Mouse (Mus musculus) heart, postnatal 0 days (tissue): ENCODE data around the gene Hist4h4. TPM values are rescaled to one million over a fixed set of nuclear protein-coding genes. Genes with fewer than 3 reads are reported as not detected.
A peak's percentile ranks its signal among the peaks of the same experiment; 100 is the strongest.

Experiments
- ATAC-seq: fragments of 200-750 bp; cut with Nextera tagmentation; 2 replicates; pipeline ENCODE4 v1.8.0; 2017; ENCODE audit warnings: low read depth, moderate number of reproducible peaks, moderate library complexity; ENCODE audit not compliant: insufficient read depth
- DNase-seq: peaks from one replicate; pipeline ENCODE4 v3.0.0-alpha.2; 2016; ENCODE audit warnings: low spot score
- H3K27ac ChIP-seq: fragments of 300-500 bp; sonication (generic); 2 replicates; pipeline ENCODE4 v1.5.1; 2014; ENCODE audit warnings: low read depth, mild to moderate bottlenecking
- H3K27me3 ChIP-seq: fragments of 300-500 bp; sonication (generic); 2 replicates; pipeline ENCODE4 v1.6.1; 2014; ENCODE audit warnings: low read length, mixed read lengths; ENCODE audit not compliant: control insufficient read depth, insufficient read depth
- H3K36me3 ChIP-seq: fragments of 300-500 bp; sonication (generic); replicated peaks from 2 replicates; pipeline ENCODE4 v1.6.1; 2014; ENCODE audit warnings: low read length, mixed read lengths; ENCODE audit not compliant: control insufficient read depth, insufficient read depth
- H3K4me1 ChIP-seq: fragments of 300-500 bp; sonication (generic); 2 replicates; pipeline ENCODE4 v1.6.1; 2014; ENCODE audit warnings: antibody characterized with exemption; ENCODE audit not compliant: control insufficient read depth, insufficient read depth
- H3K4me2 ChIP-seq: fragments of 300-500 bp; sonication (generic); 2 replicates; pipeline ENCODE4 v1.6.1; 2014; ENCODE audit warnings: low read depth, mild to moderate bottlenecking, low read length, moderate library complexity
- H3K4me3 ChIP-seq: fragments of 300-500 bp; sonication (generic); 2 replicates; pipeline ENCODE4 v1.5.1; 2014; ENCODE audit warnings: low read depth, low read length
- H3K9ac ChIP-seq: fragments of 300-500 bp; sonication (generic); replicated peaks from 2 replicates; pipeline ENCODE4 v1.6.1; 2014; ENCODE audit warnings: low read depth, low read length, mixed read lengths
- H3K9me3 ChIP-seq: fragments of 300-500 bp; sonication (generic); replicated peaks from 2 replicates; pipeline ENCODE4 v1.6.1; 2016; ENCODE audit warnings: low read length; ENCODE audit not compliant: control insufficient read depth
- CTCF ChIP-seq: IDR thresholded peaks from 2 replicates; pipeline ENCODE4 v1.5.1; 2016; ENCODE audit warnings: antibody characterized with exemption, control low read depth, low read depth
- EP300 ChIP-seq: IDR thresholded peaks from 2 replicates; pipeline ENCODE4 v1.6.1; 2016; ENCODE audit warnings: antibody characterized with exemption, low read depth
- WGBS: fragments of 180-500 bp; shearing (Covaris S2); extraction: QIAGEN DNeasy Blood & Tissue Kit; methylation state at CpG from one replicate; pipeline ENCODE4 v1.1.7; 2014; 5-methylcytosine and 5-hydroxymethylcytosine counted together
- polyA plus RNA-seq: library from polyadenylated mRNA; unstranded; fragments of >200 nt; fragmentation: Nextera tagmentation; extraction: Ambion mirVana; gene quantifications from 2 replicates; pipeline ENCODE4 v1.2.1, GENCODE M21; 2015
- total RNA-seq: library from RNA; depleted of rRNA; stranded (reverse); fragments of >200 nt; gene quantifications from 2 replicates; pipeline ENCODE4 v1.2.3, GENCODE M21; 2014; ENCODE audit warnings: low replicate concordance

Gene Hist4h4
- total and polyA plus RNA-seq, 2 experiments from 2014 or later: 0.37 to 88.7 TPM

DNA sequence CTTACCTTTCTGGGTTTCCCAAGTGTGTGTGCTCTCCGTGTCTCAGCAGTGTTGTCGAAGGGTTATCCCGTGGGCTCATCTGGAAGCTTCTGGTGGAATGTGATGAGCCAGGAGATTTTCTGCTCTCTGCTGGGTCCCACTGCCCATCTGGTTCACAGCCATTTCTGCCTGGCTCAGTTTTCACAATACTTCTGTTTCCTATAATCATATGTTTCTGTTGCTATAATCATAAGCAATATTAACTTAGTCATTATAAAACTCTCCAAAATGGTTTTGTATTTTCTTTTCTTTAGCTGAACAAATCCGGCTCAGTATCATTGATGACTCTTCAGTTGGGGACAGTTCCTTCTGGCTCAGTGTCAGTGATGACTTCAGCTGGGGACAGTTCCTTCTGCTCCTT lies 31.1 kb upstream of the Hist4h4 start, which contains the start of gene Smco3:
Gene Smco3, minus strand, starts transcription at position 101 of the 400 bp plus-strand sequence.
- H3K27ac ChIP-seq: no peak within 1 kb of the TSS
- no peaks in the 10 kb centered on the region for H3K36me3 ChIP-seq
- TF ChIP-seq CTCF (no peak), EP300 (no peak)
- H3K9ac ChIP-seq: no peak within 1 kb of the TSS
- H3K27me3 ChIP-seq: no peaks in the 10 kb centered on the region
- no peak within 1 kb of the TSS for H3K4me3 ChIP-seq
- no peak for DNase-seq
- no peak within 1 kb of the TSS for H3K4me2 ChIP-seq
- no peaks in the 10 kb centered on the region for H3K4me1 ChIP-seq
- 42% methylated on average over 4 of the region's 4 CpGs for WGBS
- no peak for ATAC-seq
- no peaks in the 10 kb centered on the region for H3K9me3 ChIP-seq

DNA sequence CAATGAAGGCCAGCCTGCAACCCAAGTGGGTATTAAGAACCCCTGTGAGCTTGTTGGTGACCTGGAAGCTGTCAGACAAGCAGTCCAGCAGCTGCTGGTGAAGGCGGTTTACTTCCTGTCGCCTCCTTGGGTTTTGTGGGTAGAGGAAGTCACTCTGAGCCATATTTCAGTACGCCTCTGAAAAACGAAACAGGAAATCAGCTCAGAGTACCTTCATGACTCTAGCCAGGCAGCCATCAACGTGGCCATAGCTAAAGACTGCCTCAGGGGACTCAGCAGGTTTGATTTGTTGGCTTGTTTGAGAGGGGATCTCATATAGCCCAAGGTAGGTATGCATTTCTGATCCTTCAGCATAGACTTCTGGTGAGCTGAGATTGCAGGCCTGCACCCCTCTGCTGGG lies 27.5 kb upstream of the Hist4h4 start:
- H3K4me1 ChIP-seq: peaks cover 11% of the 10 kb centered on the region
- no peak for DNase-seq
- ATAC-seq: no peak
- TF ChIP-seq EP300: no peak
- TF ChIP-seq CTCF: no peak
- H3K36me3 ChIP-seq: no peaks in the 10 kb centered on the region
- WGBS: 48% methylated on average over 5 of the region's 5 CpGs
- no peak overlapping the region for H3K4me2 ChIP-seq
- H3K27me3 ChIP-seq: no peaks in the 10 kb centered on the region
- no peak overlapping the region for H3K4me3 ChIP-seq
- no peak overlapping the region for H3K9ac ChIP-seq
- H3K9me3 ChIP-seq: no peaks in the 10 kb centered on the region
- no peak overlapping the region for H3K27ac ChIP-seq

DNA sequence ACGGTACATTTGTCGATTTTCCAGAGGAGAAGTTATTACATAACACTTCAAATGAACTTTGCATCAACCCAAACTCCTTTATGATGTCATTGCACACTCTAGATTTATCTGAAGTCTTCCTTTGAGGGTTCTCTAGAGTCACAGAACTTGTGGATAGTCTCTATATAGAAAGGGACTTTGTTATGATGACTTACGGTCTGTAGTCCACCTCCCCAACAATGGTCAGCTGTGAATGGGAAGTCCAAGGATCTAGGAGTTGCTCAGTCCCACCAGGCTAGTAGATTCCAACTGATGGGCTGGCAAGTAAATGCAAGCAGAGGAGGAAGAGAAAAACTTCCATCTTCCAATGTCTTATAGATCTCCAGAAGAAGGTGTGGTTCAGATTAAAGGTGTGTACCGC lies 24.5 kb upstream of the Hist4h4 start:
- H3K9ac ChIP-seq: peak overlapping the region; percentile 41; the same call in 1 of the 2 replicates
- WGBS: 36% methylated on average over 4 of the region's 4 CpGs

DNA sequence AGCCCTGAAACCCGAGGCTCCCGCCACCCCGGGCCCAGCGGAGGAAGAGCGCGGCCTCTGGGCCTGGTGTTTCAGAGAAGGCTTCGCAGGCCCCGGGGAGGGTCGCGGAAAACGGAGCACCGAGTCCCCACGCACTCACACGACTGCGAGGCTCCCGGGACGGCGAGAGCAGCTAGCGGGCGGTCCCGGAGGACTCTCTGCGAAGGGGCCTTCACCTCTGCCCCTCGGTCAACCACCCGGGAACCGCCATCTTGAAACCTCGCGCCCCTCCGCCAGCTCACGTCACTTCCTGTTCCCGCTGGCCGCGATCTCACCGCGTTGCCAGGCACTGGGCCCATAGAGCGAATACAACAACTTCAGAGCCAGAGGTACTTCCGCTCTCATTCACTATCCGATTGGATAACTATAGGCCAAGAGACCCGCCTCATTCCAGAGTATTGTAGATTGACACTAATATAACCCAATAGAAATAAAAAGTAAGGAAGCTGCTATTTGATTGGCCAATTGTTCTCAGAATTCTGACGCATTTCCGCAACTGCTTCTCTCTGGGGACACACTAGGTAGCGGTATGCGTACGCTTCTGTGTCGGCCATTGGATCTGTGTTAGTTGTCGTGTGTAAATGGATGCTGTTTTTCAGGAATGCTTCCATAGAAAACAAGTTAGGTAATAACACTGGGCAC lies 23.8 kb upstream of the Hist4h4 start, which contains the start of gene Wbp11:
Gene Wbp11, minus strand, starts transcription at position 353 of the 681 bp plus-strand sequence.
- under 1% methylated on average over 45 of the region's 45 CpGs for WGBS
- Histone ChIP-seq H3K9ac (peak within 1 kb of the TSS; percentile 100), H3K4me3 (peak within 1 kb of the TSS; percentile 100), H3K36me3 (peaks cover 23% of the 10 kb centered on the region), H3K9me3 (no peaks in the 10 kb centered on the region), H3K27me3 (no peaks in the 10 kb centered on the region), H3K27ac (peak within 1 kb of the TSS; percentile 86), H3K4me1 (peaks cover 11% of the 10 kb centered on the region), H3K4me2 (peak within 1 kb of the TSS; percentile 90)
- TF ChIP-seq CTCF (peak; percentile 26; the same call in 1 of the 2 replicates), EP300 (no peak)
- DNase-seq (peak; percentile 100), ATAC-seq (peak; percentile 100)

More for the DNA sequence above, 24.5 kb upstream of the Hist4h4 start:
- H3K27ac ChIP-seq: peak overlapping the region; percentile 84
- peak overlapping the region; percentile 100 for H3K4me3 ChIP-seq
- TF ChIP-seq CTCF (no peak), EP300 (no peak)
- H3K4me2 ChIP-seq: peak overlapping the region; percentile 63
- ATAC-seq (no peak), DNase-seq (no peak)
- no peaks in the 10 kb centered on the region for H3K9me3 ChIP-seq
- H3K36me3 ChIP-seq: peaks cover 21% of the 10 kb centered on the region
- no peaks in the 10 kb centered on the region for H3K27me3 ChIP-seq
- peaks cover 11% of the 10 kb centered on the region for H3K4me1 ChIP-seq

GRCm38 (mm10) chr6:136827516-136827880 lies 23.3 kb upstream of the Hist4h4 start, which contains the start of gene BC049715:
Gene BC049715 (plus strand): TSS chr6:136827626.
- Histone ChIP-seq H3K9me3 (no peaks in the 10 kb centered on the region), H3K27ac (peak within 1 kb of the TSS; percentile 86), H3K9ac (peak within 1 kb of the TSS; percentile 100), H3K4me2 (peak within 1 kb of the TSS; percentile 90), H3K4me1 (peaks cover 11% of the 10 kb centered on the region), H3K4me3 (peak within 1 kb of the TSS; percentile 100), H3K27me3 (no peaks in the 10 kb centered on the region), H3K36me3 (peaks cover 29% of the 10 kb centered on the region)
- DNase-seq (no peak), ATAC-seq (peak; percentile 19)
- TF ChIP-seq CTCF (no peak; the same call in 1 of the 2 replicates), EP300 (no peak)
- under 1% methylated on average over 34 of the region's 34 CpGs for WGBS
